Mouse (Mus musculus) heart, postnatal 14 days (tissue): ENCODE results near the gene Lrrc4. TPM values are rescaled to one million over a fixed set of nuclear protein-coding genes. Genes with fewer than 3 reads are reported as not detected.

Experiments
- DNase-seq, 2 experiments: peaks; one replicate each; pipeline ENCODE4 v3.0.0; 2021 to 2022
- intact Hi-C: fragments of 180-260 bp; cut with DNase I; formaldehyde crosslinking; loops from one replicate; pipeline ENCODE4 v1.15.1; 2025
- total RNA-seq, 2 experiments: library from RNA; stranded (reverse); gene quantifications; 2 replicates each; pipeline ENCODE4 v1.2.3; 2021

The Lrrc4 gene
- total RNA-seq, 2 experiments from 2014 or later, result 0.22 to 0.43 TPM

GRCm38 (mm10) chr6:28687776-28688175 lies 143.8 kb downstream of the Lrrc4 start:
- no peak for DNase-seq
- intact Hi-C loops, result no loop called here

GRCm38 (mm10) chr6:28685745-28686144 lies 145.8 kb downstream of the Lrrc4 start:
- no peak for DNase-seq
- intact Hi-C loops, result no loop called here

GRCm38 (mm10) chr6:28685052-28685451 lies 146.5 kb downstream of the Lrrc4 start:
- intact Hi-C loops, result no loop called here
- no peak for DNase-seq

- DNase-seq, result no peak
- intact Hi-C loops, result no loop called here
Measured at GRCm38 (mm10) chr6:28681521-28682457, 149.8 kb downstream of the Lrrc4 start.

- intact Hi-C loops, result no loop called here
- peak; percentile 23 to 42 for DNase-seq
Measured at GRCm38 (mm10) chr6:28680537-28680936, 151.0 kb downstream of the Lrrc4 start.

GRCm38 (mm10) chr6:28678896-28679295 lies 152.7 kb downstream of the Lrrc4 start:
- intact Hi-C loops, result no loop called here
- no peak for DNase-seq

GRCm38 (mm10) chr6:28674686-28675085 lies 156.9 kb downstream of the Lrrc4 start:
- DNase-seq, result no peak
- intact Hi-C loops, result no loop called here

GRCm38 (mm10) chr6:28672388-28672787 lies 159.2 kb downstream of the Lrrc4 start:
- intact Hi-C loops, result no loop called here
- DNase-seq, result no peak

- DNase-seq, result no peak
- intact Hi-C loops, result no loop called here
Measured at GRCm38 (mm10) chr6:28669251-28669650, 162.3 kb downstream of the Lrrc4 start.

- intact Hi-C loops, result no loop called here
- DNase-seq, result no peak
Measured at GRCm38 (mm10) chr6:28667586-28667985, 164.0 kb downstream of the Lrrc4 start.

- DNase-seq, result no peak
Measured at GRCm38 (mm10) chr6:28664716-28665115, 166.8 kb downstream of the Lrrc4 start.

GRCm38 (mm10) chr6:28663670-28664069 lies 167.9 kb downstream of the Lrrc4 start:
- intact Hi-C loops, result no loop called here

More at GRCm38 (mm10) chr6:28664716-28665115, 166.8 kb downstream of the Lrrc4 start:
- intact Hi-C loops, result no loop called here

GRCm38 (mm10) chr6:28663004-28663403 lies 168.5 kb downstream of the Lrrc4 start:
- DNase-seq, result no peak
- intact Hi-C loops, result no loop called here

More at GRCm38 (mm10) chr6:28663670-28664069, 167.9 kb downstream of the Lrrc4 start:
- no peak for DNase-seq

- no peak for DNase-seq
- intact Hi-C loops, result no loop called here
Measured at GRCm38 (mm10) chr6:28656511-28656910, 175.0 kb downstream of the Lrrc4 start.

- intact Hi-C loops, result no loop called here
- no peak for DNase-seq
Measured at GRCm38 (mm10) chr6:28645231-28645630, 186.3 kb downstream of the Lrrc4 start.

GRCm38 (mm10) chr6:28642909-28643308 lies 188.6 kb downstream of the Lrrc4 start:
- intact Hi-C loops, result no loop called here

GRCm38 (mm10) chr6:28640088-28640487 lies 191.5 kb downstream of the Lrrc4 start:
- DNase-seq, result no peak
- intact Hi-C loops, result no loop called here

More at GRCm38 (mm10) chr6:28642909-28643308, 188.6 kb downstream of the Lrrc4 start:
- DNase-seq, result no peak

- intact Hi-C loops, result no loop called here
- DNase-seq, result no peak
Measured at GRCm38 (mm10) chr6:28635531-28636348, 195.8 kb downstream of the Lrrc4 start.

GRCm38 (mm10) chr6:28635092-28635491 lies 196.5 kb downstream of the Lrrc4 start:
- intact Hi-C loops, result no loop called here
- no peak for DNase-seq

GRCm38 (mm10) chr6:28633656-28634055 lies 197.9 kb downstream of the Lrrc4 start:
- no peak for DNase-seq
- intact Hi-C loops, result loop anchor here (1.0 kb wide), 1 partner anchor 10 kb away; no protein-coding TSS in a partner anchor

GRCm38 (mm10) chr6:28633120-28633519 lies 198.4 kb downstream of the Lrrc4 start:
- intact Hi-C loops, result no loop called here
- no peak for DNase-seq
